Mouse (Mus musculus) heart, postnatal 0 days (tissue): ENCODE measurements around the gene Boc.

Source experiments
- CTCF ChIP-seq: IDR thresholded peaks from 2 replicates; pipeline ENCODE4 v1.5.1; 2016; ENCODE audit warnings: antibody characterized with exemption, control low read depth, low read depth
- EP300 ChIP-seq: IDR thresholded peaks from 2 replicates; pipeline ENCODE4 v1.6.1; 2016; ENCODE audit warnings: antibody characterized with exemption, low read depth

GRCm38 (mm10) chr16:44558471-44559329, at the start of gene Boc:
- TF ChIP-seq CTCF: no peak
- no peak for TF ChIP-seq EP300
